Mouse (Mus musculus) thymus, adult 2 months (tissue): ENCODE data around the gene Wdr24.

ENCODE experiments used
- CTCF ChIP-seq: fragments of 200-500 bp; IDR thresholded peaks from 2 replicates; pipeline ENCODE4 v1.5.1; 2012; ENCODE audit warnings: mild to moderate bottlenecking, control low read depth, low read length, moderate library complexity, borderline replicate concordance; ENCODE audit not compliant: control insufficient read depth, poor library complexity, insufficient read depth; ENCODE audit errors: extremely low read depth
- POLR2A ChIP-seq: fragments of 200-500 bp; IDR thresholded peaks from 2 replicates; pipeline ENCODE4 v1.6.1; 2012; ENCODE audit warnings: mild to moderate bottlenecking, low read length, control low read depth, moderate library complexity; ENCODE audit not compliant: control insufficient read depth, poor library complexity, insufficient read depth; ENCODE audit errors: extremely low read depth

DNA sequence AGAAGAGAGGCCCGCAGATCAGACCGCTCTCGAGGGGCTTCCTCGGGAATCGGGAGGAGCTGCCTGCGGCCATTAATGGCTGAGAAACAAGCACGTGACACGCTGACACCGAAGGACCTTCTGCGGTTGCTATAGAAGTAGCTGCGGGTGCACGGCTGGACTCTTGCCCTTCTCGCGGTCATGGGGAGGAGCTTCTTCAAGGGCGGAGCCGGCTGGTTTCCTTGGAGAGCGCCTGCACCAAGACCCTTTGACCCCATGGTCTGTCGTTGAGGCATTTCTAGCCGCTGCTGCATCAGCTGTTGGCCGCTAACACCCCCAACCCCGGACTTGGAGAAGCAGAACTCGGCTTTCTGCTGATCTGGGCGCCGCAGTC lies 9.8 kb downstream of the Wdr24 start, which contains the start of gene Stub1:
- no peak for TF ChIP-seq POLR2A
- TF ChIP-seq CTCF, result no peak
